Mouse (Mus musculus): ENCODE measurements around the gene Prdm15.
A peak's percentile ranks its signal among the peaks of the same experiment; 100 is the strongest.

The Prdm15 gene

DNA sequence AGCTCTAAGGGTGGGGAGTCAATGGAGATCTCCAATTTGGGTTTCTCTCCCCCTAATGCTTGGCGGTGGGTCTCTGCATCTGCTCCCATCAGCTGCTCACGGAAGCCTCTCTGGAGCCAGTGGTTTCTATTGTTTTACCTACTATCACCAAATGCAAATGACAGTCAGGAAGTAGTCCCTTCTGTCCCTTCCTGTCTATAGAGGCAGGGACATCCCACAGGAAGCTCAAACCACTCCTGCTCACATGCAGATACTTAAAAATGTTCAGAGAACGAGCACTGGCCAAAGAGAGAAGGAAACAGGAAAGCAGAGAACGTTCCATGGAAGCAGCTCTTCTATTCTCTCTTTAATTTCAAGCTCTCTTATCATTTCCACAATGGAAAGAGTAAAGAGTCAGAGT lies 32.1 kb downstream of the Prdm15 start:
- no peak for DNase-seq (ENCODE audit: low spot score)

DNA sequence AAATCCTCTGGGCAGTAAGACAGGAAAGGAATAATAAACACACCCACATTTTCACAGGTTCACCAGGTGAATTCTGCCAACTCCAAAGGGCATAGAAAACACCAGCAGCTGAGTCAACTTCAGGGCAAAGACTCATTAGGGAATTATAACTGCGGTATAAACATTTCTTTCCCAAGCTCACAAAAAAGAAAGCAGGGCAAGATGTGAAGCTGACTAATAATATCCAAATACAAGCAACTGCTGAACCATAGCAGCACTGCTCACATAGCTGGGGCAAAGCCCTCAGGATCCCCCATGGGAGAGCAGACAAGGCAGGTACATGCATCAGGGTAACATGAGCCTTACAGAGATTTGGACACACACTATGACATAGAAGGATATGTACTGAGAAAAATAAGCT lies 34.2 kb downstream of the Prdm15 start:
- DNase-seq (ENCODE audit: low spot score) = no peak

- DNase-seq (ENCODE audit: low spot score) = no peak
These were observed 36.4 kb downstream of the Prdm15 start for GRCm38 (mm10) chr16:97815269-97815668.

DNA sequence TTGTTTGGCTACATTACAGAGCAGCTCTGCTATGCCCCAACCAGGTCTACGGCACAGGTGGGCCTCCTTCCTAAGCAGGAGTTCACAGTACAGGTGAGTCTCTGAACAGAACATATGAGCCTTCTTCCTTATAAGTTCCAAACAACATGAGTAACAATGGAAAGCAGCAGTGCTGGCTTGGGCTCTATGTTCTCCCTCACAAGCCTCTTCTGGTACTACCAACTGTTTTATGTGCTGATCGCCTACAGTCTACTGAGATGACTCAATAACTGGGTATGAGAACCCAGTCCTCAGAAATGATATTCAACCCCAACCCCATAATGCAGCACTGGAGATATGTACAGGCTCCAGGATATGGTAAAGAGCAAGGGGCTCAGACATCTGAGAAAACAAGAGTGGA lies 37.6 kb downstream of the Prdm15 start:
- DNase-seq (ENCODE audit: low spot score) = peak; percentile 32

DNA sequence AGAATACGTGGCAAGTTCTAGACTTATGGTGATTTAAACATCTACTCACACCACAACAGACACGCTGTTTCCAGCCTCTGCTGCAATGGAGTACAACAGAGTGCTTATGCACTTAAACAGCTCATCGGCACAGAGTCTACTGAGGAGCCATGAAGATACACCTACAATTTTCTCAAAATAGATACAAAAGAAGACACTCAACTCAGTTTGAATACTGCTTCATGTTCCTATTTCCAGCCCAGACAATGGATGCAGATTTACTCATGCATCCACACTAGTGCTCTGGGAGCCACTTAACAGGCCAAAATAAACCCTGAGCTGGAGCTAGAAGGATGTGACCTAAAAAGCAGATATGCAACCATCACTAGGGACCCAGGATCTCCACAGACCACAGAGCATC lies 42.8 kb downstream of the Prdm15 start:
- no peak for DNase-seq (ENCODE audit: low spot score)

DNA sequence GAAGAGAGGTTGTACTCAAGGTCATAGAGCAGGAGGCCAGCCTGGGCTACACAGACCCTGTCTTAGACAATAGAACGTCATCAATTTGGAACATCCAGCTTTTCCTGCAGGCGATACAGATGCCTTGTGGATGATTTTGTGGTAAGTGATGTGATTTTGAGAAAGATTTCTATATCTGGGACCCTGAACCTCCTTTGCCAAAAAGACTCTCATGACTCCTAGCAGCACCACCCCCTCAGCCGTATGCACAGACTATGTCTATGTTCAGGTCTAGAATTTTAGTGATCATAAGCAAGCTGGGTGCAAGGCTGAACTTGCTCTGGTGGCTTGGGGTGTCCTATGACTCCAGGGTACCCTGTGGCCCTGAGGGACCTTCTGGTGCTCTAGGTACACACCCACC lies 46.0 kb downstream of the Prdm15 start:
- no peak for DNase-seq (ENCODE audit: low spot score)

GRCm38 (mm10) chr16:97804680-97805547 lies 46.7 kb downstream of the Prdm15 start:
- DNase-seq (ENCODE audit: low spot score) = peak; percentile 92

DNA sequence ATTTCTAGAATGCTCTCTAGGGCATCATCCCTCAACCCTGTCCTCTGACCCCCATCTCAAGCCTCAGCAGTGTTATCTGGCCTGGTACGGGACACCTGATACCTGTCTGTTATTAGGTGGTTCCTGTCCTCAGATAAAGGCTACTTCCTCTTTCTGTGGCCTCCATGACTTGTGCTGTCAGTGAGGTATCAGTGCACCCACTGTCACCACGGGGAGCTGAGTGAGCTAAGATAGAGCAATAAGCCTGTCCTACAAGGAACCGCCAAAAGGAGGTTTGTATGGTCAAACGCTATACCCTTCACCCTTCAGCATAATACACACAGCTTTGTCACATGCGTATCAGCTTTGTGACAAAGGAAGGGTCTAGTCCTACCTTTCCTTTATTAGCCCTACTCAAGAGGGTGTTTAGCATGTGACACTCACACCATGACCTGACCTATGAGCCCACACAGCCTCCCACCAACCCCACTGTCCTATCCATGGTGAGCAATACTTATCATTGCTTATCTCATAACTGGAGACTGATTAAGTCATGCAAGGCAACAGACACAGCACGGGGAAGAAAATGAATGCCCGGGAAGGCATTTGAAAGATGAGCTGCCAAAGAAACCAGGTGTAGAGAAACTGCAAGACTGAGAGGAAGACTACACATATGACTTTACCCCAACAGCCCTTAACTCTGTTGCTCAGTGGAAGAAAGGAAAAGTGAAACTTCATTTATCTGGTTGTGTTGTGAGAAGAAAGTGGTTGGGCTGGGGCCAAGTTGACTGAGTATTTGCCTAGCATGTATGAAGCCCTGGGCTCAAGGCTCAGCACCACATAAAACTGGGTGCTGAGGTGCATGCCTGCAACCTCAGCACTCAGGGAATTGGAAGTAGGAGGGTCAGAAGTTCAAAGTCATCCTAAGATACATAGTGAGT lies 53.4 kb downstream of the Prdm15 start:
- DNase-seq (ENCODE audit: low spot score) = no peak

GRCm38 (mm10) chr16:97797212-97797611 lies 54.4 kb downstream of the Prdm15 start:
- DNase-seq (ENCODE audit: low spot score) = no peak

GRCm38 (mm10) chr16:97794256-97794655 lies 57.4 kb downstream of the Prdm15 start:
- no peak for DNase-seq (ENCODE audit: low spot score)

- DNase-seq (ENCODE audit: low spot score) = no peak
These were observed 68.6 kb downstream of the Prdm15 start for GRCm38 (mm10) chr16:97783057-97783456.

DNA sequence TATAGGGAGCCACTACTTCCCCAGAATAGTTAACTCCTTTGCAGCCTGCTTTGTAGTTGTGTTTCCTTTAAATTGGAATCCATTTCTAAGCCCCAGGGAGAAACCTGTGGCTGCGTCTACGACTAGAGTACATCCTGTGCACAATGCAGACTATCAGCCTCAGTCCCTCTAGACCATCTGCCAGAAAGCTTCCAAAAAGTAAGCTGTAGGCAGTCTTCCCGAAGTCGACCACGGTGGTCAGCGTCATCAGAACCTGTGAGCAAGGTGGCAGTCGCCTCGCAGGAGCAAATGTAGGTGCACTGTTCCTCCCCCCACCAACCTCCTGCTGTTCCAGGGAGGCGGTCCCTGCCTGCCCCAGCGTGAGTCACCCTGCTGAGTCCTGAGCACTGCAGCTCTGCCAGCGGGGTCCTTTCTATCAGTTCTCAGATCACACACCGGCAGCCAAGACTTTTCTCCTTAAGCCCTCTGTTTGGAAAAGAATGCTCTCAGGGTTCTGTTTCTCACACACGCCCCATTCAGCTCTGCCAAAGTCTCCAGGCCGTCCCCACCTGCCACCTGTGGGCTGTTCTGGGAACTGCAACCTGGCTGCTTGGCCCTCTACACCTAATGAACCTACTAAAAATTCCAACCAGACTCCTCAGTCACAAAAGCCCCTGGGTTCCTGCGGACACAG lies 73.2 kb downstream of the Prdm15 start:
- DNase-seq (ENCODE audit: low spot score) = peak; percentile 85

DNA sequence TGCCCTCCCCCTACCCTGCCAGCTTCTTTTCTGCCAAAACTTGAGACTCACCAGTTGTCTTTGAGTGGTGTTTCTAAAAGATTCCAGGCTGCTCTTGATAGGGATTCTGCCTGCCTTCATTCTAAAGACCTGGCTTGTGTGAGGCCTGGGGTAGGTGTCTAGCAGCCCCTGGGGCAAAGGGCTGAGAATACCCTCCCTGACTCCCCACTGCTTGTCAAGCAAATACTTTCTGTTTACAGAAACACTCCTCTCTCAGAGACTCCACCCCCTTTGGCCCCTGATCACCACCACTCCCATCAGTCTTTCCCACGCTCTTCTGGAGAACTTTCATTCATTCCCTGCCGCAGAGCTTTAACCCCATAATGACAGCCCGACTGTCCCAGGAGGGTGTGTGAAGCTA lies 85.1 kb downstream of the Prdm15 start:
- DNase-seq (ENCODE audit: low spot score) = no peak

- DNase-seq (ENCODE audit: low spot score) = no peak
These were observed 87.0 kb downstream of the Prdm15 start for GRCm38 (mm10) chr16:97764626-97765025.

GRCm38 (mm10) chr16:97763990-97764340 lies 87.7 kb downstream of the Prdm15 start:
- no peak for DNase-seq (ENCODE audit: low spot score)

- no peak for DNase-seq (ENCODE audit: low spot score)
These were observed 88.3 kb downstream of the Prdm15 start, which contains the start of gene Ripk4 for GRCm38 (mm10) chr16:97763061-97763989. Gene Ripk4, minus strand, starts transcription at chr16:97763787.

- no peak for DNase-seq (ENCODE audit: low spot score)
These were observed 89.9 kb downstream of the Prdm15 start for GRCm38 (mm10) chr16:97761782-97762181.

- DNase-seq (ENCODE audit: low spot score) = no peak
These were observed 92.0 kb downstream of the Prdm15 start for GRCm38 (mm10) chr16:97759681-97760080.

DNA sequence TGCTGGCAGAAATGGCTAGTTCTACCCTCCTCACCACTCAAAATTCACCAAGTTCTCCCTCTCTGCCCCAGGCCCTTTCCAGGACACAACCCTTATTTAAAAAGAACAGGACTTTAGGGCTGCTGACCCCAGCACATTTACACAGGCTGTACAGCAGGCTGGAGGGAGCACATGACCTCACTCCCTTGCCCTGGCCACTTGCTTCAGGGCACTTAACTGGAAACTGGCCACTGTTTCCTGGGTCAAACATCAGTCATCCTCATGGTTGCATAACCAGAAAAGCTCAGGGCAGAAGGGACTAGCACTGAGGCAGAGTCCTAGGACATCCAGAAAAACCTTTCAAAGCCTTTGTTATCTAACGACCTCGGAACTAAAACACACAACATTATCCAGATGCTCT lies 93.4 kb downstream of the Prdm15 start:
- no peak for DNase-seq (ENCODE audit: low spot score)

GRCm38 (mm10) chr16:97756460-97756859 lies 95.2 kb downstream of the Prdm15 start:
- no peak for DNase-seq (ENCODE audit: low spot score)

DNA sequence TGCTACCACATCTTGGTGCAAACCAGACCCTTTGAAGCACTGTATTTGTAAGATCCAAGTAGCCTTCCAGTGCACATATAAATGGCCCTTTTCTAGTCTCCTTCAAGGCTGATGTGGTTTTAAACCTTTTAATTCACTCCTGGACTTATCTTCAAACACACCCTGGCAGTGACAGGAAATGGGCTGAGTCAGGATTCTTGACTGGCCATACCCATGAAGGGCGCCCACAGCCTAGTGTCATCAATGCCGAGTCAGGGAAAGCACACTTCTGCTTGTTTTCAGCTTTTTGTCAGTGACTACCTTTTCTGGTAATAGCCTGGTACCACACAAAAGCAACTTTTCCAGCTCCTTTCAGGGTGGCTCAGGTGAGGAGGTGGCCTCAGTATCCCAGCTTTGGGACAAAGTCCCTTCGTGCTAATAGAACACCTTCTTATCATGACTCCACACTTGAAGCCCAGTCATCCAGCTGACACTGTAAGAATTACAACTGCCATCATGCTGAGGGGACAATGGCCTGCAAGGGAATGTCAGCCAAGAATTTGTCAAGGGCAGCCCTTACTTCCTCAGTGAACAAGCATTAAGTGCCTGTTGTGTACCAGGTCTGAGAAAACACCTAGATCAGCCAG lies 99.2 kb downstream of the Prdm15 start:
- DNase-seq (ENCODE audit: low spot score) = no peak
